Mouse (Mus musculus) G1E (cell line): Measurements from ENCODE around the gene Cpne1. TPM values are rescaled to one million over a fixed set of nuclear protein-coding genes. Genes with fewer than 3 reads are reported as not detected.

Experiments used
- ATAC-seq: 2 replicates; pipeline ENCODE4 v1.8.0; 2016; ENCODE audit warnings: mild to moderate bottlenecking; ENCODE audit not compliant: insufficient number of reproducible peaks, poor library complexity, low FRiP score, severe bottlenecking; ENCODE audit errors: extremely low read depth
- DNase-seq: peaks from one replicate; pipeline ENCODE4 v3.0.0; 2012; ENCODE audit warnings: low spot score
- H3K27me3 ChIP-seq: 2 replicates; pipeline ENCODE4 v1.6.1; 2012; ENCODE audit warnings: mild to moderate bottlenecking, low read length, inconsistent platforms; ENCODE audit not compliant: insufficient read depth
- H3K36me3 ChIP-seq: replicated peaks from 2 replicates; pipeline ENCODE3; 2012; ENCODE audit warnings: mild to moderate bottlenecking, inconsistent platforms
- H3K4me1 ChIP-seq: 2 replicates; pipeline ENCODE4 v1.6.1; 2012; ENCODE audit warnings: low read depth, low read length, inconsistent platforms, mixed read lengths; ENCODE audit not compliant: insufficient read depth
- H3K4me3 ChIP-seq: 2 replicates; pipeline ENCODE4 v1.5.1; 2012; ENCODE audit warnings: low read depth, mild to moderate bottlenecking, inconsistent platforms, low read length, moderate library complexity, mixed read lengths
- H3K9me3 ChIP-seq: replicated peaks from 2 replicates; pipeline ENCODE4 v1.6.1; 2012; ENCODE audit warnings: inconsistent platforms
- CTCF ChIP-seq: IDR thresholded peaks from 2 replicates; pipeline ENCODE4 v1.5.1; 2012; ENCODE audit warnings: low read depth, low read length, inconsistent platforms, mixed read lengths
- GATA1 ChIP-seq: IDR thresholded peaks from 2 replicates; pipeline ENCODE4 v1.6.1; 2012; ENCODE audit warnings: borderline replicate concordance, low read length, inconsistent platforms, mixed read lengths
- GATA2 ChIP-seq: IDR thresholded peaks from 2 replicates; pipeline ENCODE4 v1.6.1; 2012; ENCODE audit warnings: low read depth, low read length, inconsistent platforms, borderline replicate concordance
- POLR2AphosphoS5 ChIP-seq: IDR thresholded peaks from 2 replicates; pipeline ENCODE4 v1.6.1; 2012; ENCODE audit warnings: low read depth, low read length, inconsistent platforms; ENCODE audit not compliant: insufficient replicate concordance
- TAL1 ChIP-seq: conservative IDR thresholded peaks from 2 replicates; pipeline ENCODE4 v1.6.1; 2012; ENCODE audit warnings: low read depth, low read length, inconsistent platforms, mixed read lengths
- polyA plus RNA-seq: library from polyadenylated mRNA; stranded (reverse); fragments of >175 nt; gene quantifications from 2 replicates; pipeline ENCODE4 v1.2.3, GENCODE M21; 2012
- total RNA-seq, 2 experiments: library from RNA; stranded (forward) in 1 of 2; stranded (reverse) in 1 of 2; fragments of 200-1000 nt in 1 of 2; fragments of >200 nt in 1 of 2; fragmentation: Nextera tagmentation in 1 of 2; gene quantifications; 2 replicates each; pipeline ENCODE4 v1.2.3; 2014 to 2017

Cpne1 gene
- total and polyA plus RNA-seq, 3 experiments, result 42.0 to 73.7 (median 63.3) TPM

DNA sequence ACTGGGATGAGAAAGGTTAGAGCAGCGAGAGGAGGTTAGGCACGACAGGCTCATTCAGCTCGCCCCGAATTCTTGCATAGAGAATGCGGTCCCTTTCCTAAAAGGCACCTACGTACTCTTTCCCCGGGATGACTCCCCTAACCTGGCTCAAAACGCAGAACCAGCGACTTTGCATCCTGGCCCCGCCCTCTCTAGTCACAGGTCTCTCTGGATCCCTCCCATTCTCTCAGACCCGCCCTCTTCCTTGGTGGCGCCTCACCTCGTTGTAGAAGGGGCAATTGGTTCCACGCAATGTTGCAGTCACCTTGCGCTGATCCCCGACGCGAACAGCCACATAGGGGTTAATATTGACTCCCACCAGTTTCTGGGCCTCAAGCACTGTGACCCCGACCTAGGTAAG is 63.8 kb downstream of the Cpne1 start:
- H3K36me3 ChIP-seq, result no peaks in the 10 kb centered on the region
- peaks cover 80% of the 10 kb centered on the region for H3K27me3 ChIP-seq
- H3K4me3 ChIP-seq, result no peak overlapping the region
- TF ChIP-seq GATA2, result no peak
- no peak for TF ChIP-seq POLR2AphosphoS5
- DNase-seq (no peak), ATAC-seq (no peak)
- H3K4me1 ChIP-seq, result peaks cover 6% of the 10 kb centered on the region; the same call in 1 of the 2 replicates
- H3K9me3 ChIP-seq, result no peaks in the 10 kb centered on the region

DNA sequence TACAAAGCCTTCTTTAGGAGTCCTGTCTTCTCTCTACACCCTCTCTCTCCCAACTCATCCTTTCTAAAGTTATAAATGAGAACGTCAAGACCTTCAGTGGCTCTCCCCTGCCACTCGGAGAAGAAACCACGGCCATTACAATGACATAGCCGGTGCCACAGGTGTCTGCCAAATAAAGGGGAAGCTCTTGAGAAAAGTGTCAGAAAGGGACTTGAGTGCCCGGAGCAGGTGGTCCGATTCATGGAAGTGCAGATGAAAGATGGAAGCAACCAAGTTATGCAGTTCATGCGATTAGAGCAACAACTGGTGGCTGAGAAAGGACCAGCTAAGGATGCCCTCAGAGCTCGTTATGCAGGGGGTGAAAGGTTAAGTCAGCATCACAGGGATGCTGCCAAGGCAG is 68.9 kb downstream of the Cpne1 start:
- TF ChIP-seq GATA2 (no peak), TAL1 (no peak), GATA1 (no peak), POLR2AphosphoS5 (no peak), CTCF (no peak)
- Histone ChIP-seq H3K27me3 (peaks cover 59% of the 10 kb centered on the region), H3K4me3 (no peak overlapping the region), H3K36me3 (no peaks in the 10 kb centered on the region), H3K4me1 (peaks cover 3% of the 10 kb centered on the region; the same call in 1 of the 2 replicates), H3K9me3 (no peaks in the 10 kb centered on the region)
- ATAC-seq (no peak), DNase-seq (no peak)

GRCm38 (mm10) chr2:156039390-156039789 is 72.4 kb downstream of the Cpne1 start:
- DNase-seq, result no peak
- ATAC-seq, result no peak
- Histone ChIP-seq H3K4me1 (peaks cover 2% of the 10 kb centered on the region; the same call in 1 of the 2 replicates), H3K27me3 (peaks cover 64% of the 10 kb centered on the region), H3K4me3 (no peak overlapping the region), H3K36me3 (no peaks in the 10 kb centered on the region), H3K9me3 (no peaks in the 10 kb centered on the region)
- no peak for TF ChIP-seq POLR2AphosphoS5

GRCm38 (mm10) chr2:156025482-156025881 is 86.3 kb downstream of the Cpne1 start:
- DNase-seq (no peak), ATAC-seq (no peak)
- Histone ChIP-seq H3K36me3 (peaks cover 2% of the 10 kb centered on the region), H3K4me1 (peaks cover 35% of the 10 kb centered on the region), H3K9me3 (no peaks in the 10 kb centered on the region), H3K27me3 (peaks cover 28% of the 10 kb centered on the region), H3K4me3 (no peak overlapping the region)
- no peak for TF ChIP-seq TAL1
- TF ChIP-seq GATA1, result no peak
- TF ChIP-seq POLR2AphosphoS5, result no peak
- no peak for TF ChIP-seq CTCF
- no peak for TF ChIP-seq GATA2

Other genes starting within 250 kb of the Cpne1 start
- gene Uqcc1, start 181.7 kb downstream of the Cpne1 start, total RNA-seq (2014; fragmentation: Nextera tagmentation), result 27.8 and 29.9 TPM in 2 replicates
- gene Uqcc1, start 181.7 kb downstream of the Cpne1 start, total RNA-seq (2017), result 35.8 and 39.1 TPM in 2 replicates
- gene Uqcc1, start 181.7 kb downstream of the Cpne1 start, polyA plus RNA-seq, result 4.2 TPM in 2 replicates
- gene Gm15557, start 171.2 kb downstream of the Cpne1 start, total RNA-seq (2014; fragmentation: Nextera tagmentation), result 0.60 TPM in 1 of 2 replicates, not detected in the other
- 0.11 TPM in 1 of 2 replicates, not detected in the other for gene Gm15557, start 171.2 kb downstream of the Cpne1 start, total RNA-seq (2017)
- gene Gm15557, start 171.2 kb downstream of the Cpne1 start, polyA plus RNA-seq, result 0.05 and 0.06 TPM in 2 replicates
- gene Gdf5, start 166.6 kb downstream of the Cpne1 start, total RNA-seq (2014; fragmentation: Nextera tagmentation), result 2.2 TPM in 1 of 2 replicates, not detected in the other
- 0.06 and 0.11 TPM in 2 replicates for gene Gdf5, start 166.6 kb downstream of the Cpne1 start, total RNA-seq (2017)
- not detected in 2 replicates for gene Gdf5, start 166.6 kb downstream of the Cpne1 start, polyA plus RNA-seq
- gene Cep250, start 155.5 kb downstream of the Cpne1 start, total RNA-seq (2014; fragmentation: Nextera tagmentation), result 11.6 and 12.3 TPM in 2 replicates
- 49.2 and 54.7 TPM in 2 replicates for gene Cep250, start 155.5 kb downstream of the Cpne1 start, total RNA-seq (2017)
- 17.3 and 19.9 TPM in 2 replicates for gene Cep250, start 155.5 kb downstream of the Cpne1 start, polyA plus RNA-seq
- 2.3 and 2.4 TPM in 2 replicates for gene 6430550D23Rik, start 104.0 kb downstream of the Cpne1 start, total RNA-seq (2014; fragmentation: Nextera tagmentation)
- gene 6430550D23Rik, start 104.0 kb downstream of the Cpne1 start, total RNA-seq (2017), result 0.71 and 1.6 TPM in 2 replicates
- 0.23 and 0.33 TPM in 2 replicates for gene 6430550D23Rik, start 104.0 kb downstream of the Cpne1 start, polyA plus RNA-seq
- gene Ergic3, start 103.9 kb downstream of the Cpne1 start, total RNA-seq (2014; fragmentation: Nextera tagmentation), result 189 and 215 TPM in 2 replicates
- 52.9 and 58.0 TPM in 2 replicates for gene Ergic3, start 103.9 kb downstream of the Cpne1 start, total RNA-seq (2017)
- gene Ergic3, start 103.9 kb downstream of the Cpne1 start, polyA plus RNA-seq, result 42.6 and 51.8 TPM in 2 replicates
- 0.53 TPM in 1 of 2 replicates, not detected in the other for gene Fer1l4, start 59.0 kb downstream of the Cpne1 start, total RNA-seq (2014; fragmentation: Nextera tagmentation)
- not detected in 2 replicates for gene Fer1l4, start 59.0 kb downstream of the Cpne1 start, total RNA-seq (2017)
- not detected in 2 replicates for gene Fer1l4, start 59.0 kb downstream of the Cpne1 start, polyA plus RNA-seq
- gene Spag4, start 46.8 kb downstream of the Cpne1 start, total RNA-seq (2014; fragmentation: Nextera tagmentation), result 1.4 and 4.9 TPM in 2 replicates
- gene Spag4, start 46.8 kb downstream of the Cpne1 start, total RNA-seq (2017), result 0.64 and 0.93 TPM in 2 replicates
- 0.82 and 1.3 TPM in 2 replicates for gene Spag4, start 46.8 kb downstream of the Cpne1 start, polyA plus RNA-seq
- 50.5 and 67.5 TPM in 2 replicates for gene Rbm12, start within 50 bp of the Cpne1 start, total RNA-seq (2014; fragmentation: Nextera tagmentation)
- gene Rbm12, start within 50 bp of the Cpne1 start, total RNA-seq (2017), result 25.4 and 39.7 TPM in 2 replicates
- 5.6 TPM in 2 replicates for gene Rbm12, start within 50 bp of the Cpne1 start, polyA plus RNA-seq
- 17.3 and 17.6 TPM in 2 replicates for gene Gm28036, start 15.1 kb upstream of the Cpne1 start, total RNA-seq (2014; fragmentation: Nextera tagmentation)
- 12.0 and 15.6 TPM in 2 replicates for gene Gm28036, start 15.1 kb upstream of the Cpne1 start, total RNA-seq (2017)
- 9.0 and 13.5 TPM in 2 replicates for gene Gm28036, start 15.1 kb upstream of the Cpne1 start, polyA plus RNA-seq
- gene Romo1, start 32.1 kb upstream of the Cpne1 start, total RNA-seq (2014; fragmentation: Nextera tagmentation), result 99.3 and 127 TPM in 2 replicates
- gene Romo1, start 32.1 kb upstream of the Cpne1 start, total RNA-seq (2017), result 38.4 and 52.4 TPM in 2 replicates
- gene Romo1, start 32.1 kb upstream of the Cpne1 start, polyA plus RNA-seq, result 300 and 385 TPM in 2 replicates
- gene Nfs1, start 32.2 kb upstream of the Cpne1 start, total RNA-seq (2014; fragmentation: Nextera tagmentation), result 27.9 and 33.9 TPM in 2 replicates
- 46.2 and 49.1 TPM in 2 replicates for gene Nfs1, start 32.2 kb upstream of the Cpne1 start, total RNA-seq (2017)
- gene Nfs1, start 32.2 kb upstream of the Cpne1 start, polyA plus RNA-seq, result 31.4 and 36.3 TPM in 2 replicates
- 781 and 795 TPM in 2 replicates for gene Rbm39, start 68.3 kb upstream of the Cpne1 start, total RNA-seq (2014; fragmentation: Nextera tagmentation)
- 710 and 759 TPM in 2 replicates for gene Rbm39, start 68.3 kb upstream of the Cpne1 start, total RNA-seq (2017)
- 282 and 295 TPM in 2 replicates for gene Rbm39, start 68.3 kb upstream of the Cpne1 start, polyA plus RNA-seq
- gene Phf20, start 84.5 kb upstream of the Cpne1 start, total RNA-seq (2014; fragmentation: Nextera tagmentation), result 63.5 and 63.9 TPM in 2 replicates
- gene Phf20, start 84.5 kb upstream of the Cpne1 start, total RNA-seq (2017), result 45.8 and 48.2 TPM in 2 replicates
- gene Phf20, start 84.5 kb upstream of the Cpne1 start, polyA plus RNA-seq, result 29.5 and 37.8 TPM in 2 replicates
- gene Cnbd2, start 200.3 kb upstream of the Cpne1 start, total RNA-seq (2014; fragmentation: Nextera tagmentation), result 21.5 and 22.6 TPM in 2 replicates
- gene Cnbd2, start 200.3 kb upstream of the Cpne1 start, total RNA-seq (2017), result 11.5 and 13.9 TPM in 2 replicates
- 0.43 and 1.4 TPM in 2 replicates for gene Cnbd2, start 200.3 kb upstream of the Cpne1 start, polyA plus RNA-seq
- gene Scand1, start 200.7 kb upstream of the Cpne1 start, total RNA-seq (2014; fragmentation: Nextera tagmentation), result 11.6 and 12.2 TPM in 2 replicates
- gene Scand1, start 200.7 kb upstream of the Cpne1 start, total RNA-seq (2017), result 243 and 516 TPM in 2 replicates
- gene Scand1, start 200.7 kb upstream of the Cpne1 start, polyA plus RNA-seq, result 844 and 1,244 TPM in 2 replicates